8 mouse cellular contexts compared by ENCODE assay signal in the genomic region with DNA sequence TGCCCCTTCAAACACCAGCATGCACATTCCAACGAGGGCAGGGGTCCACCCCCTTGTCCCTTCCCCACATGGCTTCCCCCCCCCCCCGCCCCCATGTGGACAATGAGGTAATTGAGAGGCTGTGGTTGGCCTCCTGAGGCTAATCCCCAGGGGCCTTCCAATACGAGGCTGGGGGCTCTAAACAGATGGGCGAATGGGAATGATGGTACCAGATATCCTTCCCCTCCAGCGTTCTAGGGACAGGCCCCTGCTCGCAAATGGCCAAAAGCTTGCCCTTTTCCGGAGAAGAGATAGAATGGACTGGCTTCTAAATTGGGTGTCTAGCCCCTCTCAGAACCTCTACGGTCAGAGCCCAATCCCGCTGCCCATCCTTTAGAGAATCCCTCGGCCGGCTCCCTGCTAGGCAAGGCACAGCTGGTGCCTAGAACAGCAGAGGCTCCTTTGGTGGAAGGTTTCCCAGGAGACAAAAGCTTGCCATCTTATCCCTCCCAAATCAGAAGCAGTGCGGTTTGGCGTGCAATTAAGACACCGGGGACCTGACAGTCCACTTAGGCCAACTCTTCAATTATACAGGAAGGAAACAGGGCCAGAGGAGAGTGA. TPM values are rescaled to one million over a fixed set of nuclear protein-coding genes. Genes with fewer than 3 reads are reported as not detected.
DNase-seq lines count a peak whose midpoint lies in the region; ATAC-seq lines count a peak whose summit lies in the region.

No protein-coding gene starts in this region.

- peak overlapping the region; percentile 91 for H3K4me2 ChIP-seq in kidney, embryonic 15.5 days
- H3K4me2 ChIP-seq in hindbrain, embryonic 13.5 days = peak overlapping the region; percentile 85
- H3K4me2 ChIP-seq in midbrain, embryonic 14.5 days (ENCODE audit: low read length) = peak overlapping the region; percentile 90

- H3K9me3 ChIP-seq in kidney, embryonic 15.5 days (replicated peaks) = no peaks in the 10 kb centered on the region
- no peaks in the 10 kb centered on the region for H3K9me3 ChIP-seq in hindbrain, embryonic 13.5 days
- H3K9me3 ChIP-seq in midbrain, embryonic 14.5 days (ENCODE audit: control insufficient read depth, low read length) = no peaks in the 10 kb centered on the region

- peaks cover 54% of the 10 kb centered on the region for H3K4me1 ChIP-seq in kidney, embryonic 15.5 days
- H3K4me1 ChIP-seq in brown adipose tissue, adult 24 weeks (ENCODE audit: control insufficient read depth, insufficient read depth, insufficient read length, low read length) = peaks cover 31% of the 10 kb centered on the region
- peaks cover 47% of the 10 kb centered on the region for H3K4me1 ChIP-seq in hindbrain, embryonic 13.5 days (replicated peaks)
- H3K4me1 ChIP-seq in midbrain, embryonic 14.5 days (ENCODE audit: control insufficient read depth, insufficient read depth, low read length) = peaks cover 15% of the 10 kb centered on the region

- no peak for ATAC-seq in kidney, embryonic 15.5 days (replicated peaks; ENCODE audit: low FRiP score)
- no peak for ATAC-seq in hindbrain, embryonic 13.5 days (ENCODE audit: low FRiP score)
- ATAC-seq in midbrain, embryonic 14.5 days (ENCODE audit: low FRiP score, low TSS enrichment) = peak; percentile 3; the same call in 1 of the 2 replicates
- no peak for ATAC-seq in erythroid progenitor cell, adult 5-6 weeks (replicated peaks; ENCODE audit: low FRiP score, poor library complexity, severe bottlenecking)

- no peaks in the 10 kb centered on the region for H3K27me3 ChIP-seq in kidney, embryonic 15.5 days
- H3K27me3 ChIP-seq in hindbrain, embryonic 13.5 days = no peaks in the 10 kb centered on the region
- H3K27me3 ChIP-seq in midbrain, embryonic 14.5 days (ENCODE audit: control insufficient read depth, insufficient read depth, low read length) = no peaks in the 10 kb centered on the region

- H3K27ac ChIP-seq in kidney, embryonic 15.5 days = peak overlapping the region; percentile 96
- H3K27ac ChIP-seq in brown adipose tissue, adult 24 weeks (replicated peaks; ENCODE audit: low read depth, low read length) = peak overlapping the region; percentile 45
- H3K27ac ChIP-seq in hindbrain, embryonic 13.5 days = peak overlapping the region; percentile 95
- peak overlapping the region; percentile 95 for H3K27ac ChIP-seq in midbrain, embryonic 14.5 days (replicated peaks; ENCODE audit: low read depth, low read length)

- no peaks in the 10 kb centered on the region for H3K36me3 ChIP-seq in kidney, embryonic 15.5 days
- H3K36me3 ChIP-seq in hindbrain, embryonic 13.5 days = no peaks in the 10 kb centered on the region
- H3K36me3 ChIP-seq in midbrain, embryonic 14.5 days (ENCODE audit: control insufficient read depth, insufficient read depth, low read length) = no peaks in the 10 kb centered on the region

- H3K9ac ChIP-seq in kidney, embryonic 15.5 days = peak overlapping the region; percentile 79
- H3K9ac ChIP-seq in hindbrain, embryonic 13.5 days = peak overlapping the region; percentile 81
- peak overlapping the region; percentile 72 for H3K9ac ChIP-seq in midbrain, embryonic 14.5 days (replicated peaks; ENCODE audit: low read length)

- H3K4me3 ChIP-seq in kidney, embryonic 15.5 days (replicated peaks) = peak overlapping the region; percentile 78
- H3K4me3 ChIP-seq in brown adipose tissue, adult 24 weeks (ENCODE audit: insufficient read depth, low read depth, low read length) = peak overlapping the region; percentile 76
- peak overlapping the region; percentile 66 for H3K4me3 ChIP-seq in hindbrain, embryonic 13.5 days
- H3K4me3 ChIP-seq in midbrain, embryonic 14.5 days (replicated peaks; ENCODE audit: low read depth, low read length) = peak overlapping the region; percentile 64

- 5% methylated on average over 14 of the region's 14 CpGs for WGBS in kidney, embryonic 15.5 days
- WGBS in hindbrain, embryonic 13.5 days = under 1% methylated on average over 14 of the region's 14 CpGs
- WGBS in midbrain, embryonic 14.5 days = 1% methylated on average over 14 of the region's 14 CpGs

- DNase-seq in kidney, postnatal 4 days = no peak
- no peak for DNase-seq in midbrain, embryonic 14.5 days
- DNase-seq in ovary, postnatal 36 days (ENCODE audit: low spot score) = no peak
- no peak for DNase-seq in urinary bladder, adult 2 months (ENCODE audit: low spot score)

RNA-seq across cellular contexts. Expression of a gene that starts 55.1 kb away (rescaled TPM):
- 43.2 and 45.2 TPM in 2 replicates for polyA plus RNA-seq in kidney, embryonic 15.5 days (2015; fragmentation: Nextera tagmentation; extraction: Ambion mirVana)
- 7.9 and 8.6 TPM in 2 replicates for polyA plus RNA-seq in brown adipose tissue, adult 24 weeks (2012; ENCODE audit: insufficient read depth, insufficient read length, missing spikeins)
- polyA plus RNA-seq in hindbrain, embryonic 13.5 days (2015; fragmentation: Nextera tagmentation; extraction: Ambion mirVana) = 38.4 and 38.5 TPM in 2 replicates
- 28.3 and 42.0 TPM in 2 replicates for polyA plus RNA-seq in midbrain, embryonic 14.5 days (2014; fragmentation: Nextera tagmentation; extraction: Ambion mirVana)
- 25.3 and 33.6 TPM in 2 replicates for polyA plus RNA-seq in urinary bladder, adult 2 months (2012; rRNA removed)
- total RNA-seq in erythroid progenitor cell, adult 5-6 weeks (2015; ENCODE audit: low replicate concordance) = 5.0 and 6.5 TPM in 2 replicates
- 1.1 and 3.0 TPM in 2 replicates for total RNA-seq in erythroid progenitor cell, adult 5-6 weeks (2017; ENCODE audit: low replicate concordance)

Comparison
In these comparisons a context has a peak if more than half of its experiments do, and no peak if none do; other contexts are left out.
1. H3K27ac ChIP-seq: peak in every context shown above with its lines; median percentile 96 in kidney, embryonic 15.5 days; 95 in hindbrain, embryonic 13.5 days; 95 in midbrain, embryonic 14.5 days; 45 in brown adipose tissue, adult 24 weeks.